Mouse (Mus musculus) lung, adult 18-20 months (tissue): ENCODE measurements around the gene Gm17190.
"Not testable (repeated sequence)": the region's sequence is repeated elsewhere in the genome, so short reads cannot be mapped to it uniquely, and the experiment has no call there.

ENCODE experiments used
- DNase-seq, 2 experiments: peaks; one replicate each; pipeline ENCODE4 v3.0.0; 2022; ENCODE audit warnings: mixed read lengths in 2 of 2

The Gm17190 gene

DNA sequence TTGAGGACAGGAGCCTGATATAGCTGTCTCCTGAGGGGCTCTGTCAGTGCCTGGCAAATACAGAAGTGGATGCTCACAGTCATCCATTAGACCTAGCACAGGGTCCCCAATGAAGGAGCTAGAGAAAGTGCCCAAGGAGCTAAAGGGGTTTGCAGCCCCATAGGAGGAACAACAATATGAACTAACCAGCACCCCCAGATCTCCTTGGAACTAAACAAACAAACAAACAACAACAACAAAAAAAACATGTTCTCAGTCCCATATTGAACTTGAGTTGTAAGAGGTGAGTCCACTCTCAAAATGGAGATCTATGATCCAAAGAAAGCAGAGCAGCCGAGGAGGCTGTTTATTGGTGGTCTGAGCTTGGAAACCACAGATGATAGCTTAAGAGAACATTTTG is at the start of gene Gm17190:
Gene Gm17190 (plus strand): TSS at position 301 of the 400 bp plus-strand sequence.
- DNase-seq = not testable (repeated sequence)

DNA sequence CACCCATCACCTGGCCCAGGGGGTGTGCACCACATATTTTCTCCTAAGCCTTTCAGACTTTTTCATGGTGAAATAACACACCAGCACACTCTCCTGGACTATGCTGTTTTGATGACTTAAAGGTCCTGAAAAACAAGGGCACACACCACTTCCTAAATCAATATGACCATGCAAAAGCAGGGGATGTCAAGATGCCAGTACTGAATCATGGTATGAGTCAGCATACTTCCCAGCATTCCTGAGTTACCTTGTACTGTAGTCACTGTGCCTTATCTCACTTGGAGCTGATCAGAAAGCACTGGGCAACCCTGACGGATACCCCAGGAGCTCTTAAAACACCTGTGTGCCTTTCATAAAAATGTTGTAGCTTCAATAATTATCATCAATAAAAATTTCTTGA is 42.3 kb upstream of the Gm17190 start:
- no peak for DNase-seq

GRCm38 (mm10) chr13:96040275-96041042 is 41.4 kb upstream of the Gm17190 start:
- DNase-seq = peak; percentile 24 to 44

GRCm38 (mm10) chr13:96045396-96045795 is 36.5 kb upstream of the Gm17190 start:
- no peak for DNase-seq

DNA sequence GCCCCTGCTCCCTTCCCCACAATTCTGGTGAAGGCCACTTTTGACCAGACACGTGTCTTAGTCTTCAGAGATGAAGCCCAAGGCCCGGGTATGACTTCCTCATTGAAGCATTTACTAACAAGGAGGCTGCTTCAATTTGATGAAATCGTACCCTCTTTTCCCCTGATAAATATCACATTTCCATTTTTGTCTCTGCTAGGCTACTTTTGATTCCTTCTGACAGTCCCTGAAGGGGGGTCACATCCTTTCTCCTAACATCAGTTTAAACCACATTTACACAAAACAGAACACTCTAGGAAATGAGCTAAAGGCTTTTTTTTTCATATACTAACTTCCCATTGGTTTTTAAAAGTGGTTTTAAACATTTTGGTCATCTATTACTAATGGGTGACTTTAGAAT is 29.1 kb upstream of the Gm17190 start:
- no peak for DNase-seq

GRCm38 (mm10) chr13:96073555-96073954 is 8.3 kb upstream of the Gm17190 start:
- DNase-seq = no peak

- DNase-seq = not testable (repeated sequence)
These were observed 578 bp upstream of the Gm17190 start, which contains the start of gene Gm20075 for GRCm38 (mm10) chr13:96081276-96081675. Gene Gm20075 (minus strand): TSS chr13:96081376.

GRCm38 (mm10) chr13:96085581-96086302 is 3.9 kb downstream of the Gm17190 start:
- DNase-seq = no peak

GRCm38 (mm10) chr13:96090929-96091328 is 9.1 kb downstream of the Gm17190 start:
- DNase-seq = no peak

- DNase-seq = no peak
These were observed 24.5 kb downstream of the Gm17190 start for GRCm38 (mm10) chr13:96106367-96106766.

DNA sequence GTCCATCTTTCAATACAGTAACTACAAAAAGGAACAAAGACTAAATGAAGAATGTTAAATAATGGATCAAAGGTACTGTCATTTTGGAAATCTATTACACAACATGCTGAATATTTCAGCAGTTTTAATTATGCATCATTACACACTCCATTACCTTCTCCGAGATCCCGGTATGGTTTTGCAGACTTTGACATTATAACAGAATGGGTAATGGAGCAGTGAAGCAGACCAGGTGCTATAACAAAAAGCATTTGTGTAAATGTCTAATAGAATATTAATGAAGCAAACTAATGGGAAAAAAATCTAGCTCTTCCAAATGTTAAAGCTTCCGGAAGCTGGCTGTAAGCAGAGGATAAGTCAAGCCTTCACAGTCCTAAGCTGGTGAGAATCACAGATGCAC is 28.9 kb downstream of the Gm17190 start:
- no peak for DNase-seq

DNA sequence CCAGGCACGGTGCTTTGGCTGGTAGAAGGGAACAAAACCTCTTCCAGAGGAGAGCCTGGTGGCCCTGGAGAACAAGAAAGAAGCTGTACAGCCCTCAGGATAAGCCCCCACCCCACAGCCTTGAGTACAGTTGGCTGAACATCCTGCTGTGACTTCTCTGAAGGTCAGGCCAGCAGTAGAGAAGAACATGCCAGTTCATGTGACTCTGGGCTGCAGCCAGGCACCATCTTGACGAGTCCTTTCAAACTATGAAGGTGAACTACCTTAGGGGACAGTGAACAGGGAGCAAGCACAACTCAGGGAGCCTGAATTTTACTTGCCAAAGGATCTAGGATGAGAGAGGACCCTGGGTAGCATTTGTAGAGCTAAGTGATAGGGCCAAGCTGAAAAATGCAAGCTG is 30.9 kb downstream of the Gm17190 start:
- DNase-seq = no peak

- DNase-seq = no peak
These were observed 43.2 kb downstream of the Gm17190 start for GRCm38 (mm10) chr13:96125011-96125410.

- no peak for DNase-seq
These were observed 44.8 kb downstream of the Gm17190 start for GRCm38 (mm10) chr13:96126669-96127068.

DNA sequence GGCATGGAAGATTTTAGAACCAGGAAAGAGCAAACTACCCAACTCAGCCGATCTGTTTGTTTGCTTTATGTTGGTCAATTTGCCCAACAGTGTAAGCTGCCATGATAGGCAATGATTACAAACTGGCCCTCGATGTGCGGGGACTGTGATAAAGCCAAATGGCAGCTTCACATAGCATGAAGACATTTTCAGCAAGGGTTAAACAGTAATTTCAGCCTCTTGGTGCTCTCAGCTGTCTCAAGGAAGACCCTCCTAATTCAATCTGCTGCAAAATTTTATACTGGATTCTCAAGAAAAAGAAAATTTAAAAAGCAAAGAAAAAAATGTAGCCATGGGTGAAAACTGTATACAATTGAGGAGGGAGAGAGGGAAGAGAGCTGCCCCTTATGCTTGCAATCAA is 47.2 kb downstream of the Gm17190 start:
- DNase-seq = no peak

GRCm38 (mm10) chr13:96131050-96131449 is 49.2 kb downstream of the Gm17190 start:
- no peak for DNase-seq

DNA sequence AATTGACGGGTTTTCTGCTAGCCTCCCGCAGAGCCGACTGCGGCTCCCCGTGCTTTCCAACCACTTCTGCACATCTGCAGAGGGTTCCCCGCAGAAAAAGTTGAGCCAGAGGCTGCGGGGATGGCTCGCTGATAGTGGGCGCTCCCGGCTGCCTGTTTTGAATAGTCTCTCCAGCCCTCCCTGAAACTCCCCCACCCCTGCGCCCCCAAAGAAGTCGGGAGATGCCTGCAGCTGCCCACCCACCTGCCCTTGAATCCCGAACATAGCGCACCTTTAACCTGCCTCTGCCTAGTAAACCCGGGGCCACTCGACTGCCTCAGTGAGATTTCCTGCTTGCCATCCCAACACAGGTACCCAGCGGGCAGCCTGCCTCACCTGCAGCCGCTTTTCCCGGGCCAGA is 50.1 kb downstream of the Gm17190 start:
- DNase-seq = no peak

GRCm38 (mm10) chr13:96132401-96132816 is 50.6 kb downstream of the Gm17190 start, which contains the start of gene Sv2c:
Gene Sv2c (minus strand): TSS chr13:96132577.
- DNase-seq = no peak
